Mouse (Mus musculus): ENCODE data around the gene Gm826.

Gm826 gene

DNA sequence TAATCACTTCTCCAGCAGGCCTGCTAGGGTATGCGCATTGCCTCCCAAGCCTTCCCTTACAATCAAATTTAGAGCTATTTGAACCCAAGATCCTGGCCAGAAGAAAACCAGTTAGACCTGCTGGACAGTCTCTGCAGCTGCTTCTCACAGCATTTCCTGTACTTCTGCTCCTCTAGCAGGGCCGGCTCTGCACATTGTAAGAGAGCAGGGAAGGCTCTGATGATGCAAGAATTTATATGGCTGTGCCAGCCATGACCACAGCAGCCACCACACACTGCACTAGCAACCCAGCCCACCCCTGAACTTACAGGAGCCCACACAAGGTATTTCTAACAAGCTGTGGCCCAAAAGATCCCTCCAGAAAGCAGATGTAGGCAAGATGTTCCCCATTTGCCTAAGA lies 19.6 kb upstream of the Gm826 start:
- DNase-seq (ENCODE audit: low read depth, low spot score) = no peak

DNA sequence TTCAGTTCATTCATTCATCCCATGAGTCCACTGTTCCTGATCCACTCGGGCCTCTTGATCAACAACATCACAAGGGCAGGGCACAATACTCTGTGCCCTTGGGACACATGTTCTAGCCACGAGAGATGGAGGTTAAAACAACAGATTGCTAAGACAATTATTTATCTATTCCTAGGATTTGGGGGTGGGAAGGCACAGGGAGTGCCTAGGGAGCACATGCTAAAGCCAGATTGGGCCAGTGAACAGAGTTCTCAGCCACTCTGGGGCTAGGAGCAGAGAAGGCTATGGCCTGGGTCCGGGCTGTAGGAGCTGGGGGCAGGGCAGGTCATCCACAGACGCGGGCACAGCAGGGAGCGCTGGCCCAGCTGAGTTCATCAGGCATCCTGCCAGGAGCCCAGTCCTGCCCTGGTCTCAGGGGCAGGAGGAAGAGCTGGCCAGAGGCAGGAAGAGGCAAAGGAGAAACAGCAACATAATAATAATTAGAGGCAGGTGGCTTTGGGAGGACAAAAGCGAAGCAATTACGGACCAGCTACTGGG lies 17.1 kb upstream of the Gm826 start:
- DNase-seq (ENCODE audit: low read depth, low spot score) = no peak

DNA sequence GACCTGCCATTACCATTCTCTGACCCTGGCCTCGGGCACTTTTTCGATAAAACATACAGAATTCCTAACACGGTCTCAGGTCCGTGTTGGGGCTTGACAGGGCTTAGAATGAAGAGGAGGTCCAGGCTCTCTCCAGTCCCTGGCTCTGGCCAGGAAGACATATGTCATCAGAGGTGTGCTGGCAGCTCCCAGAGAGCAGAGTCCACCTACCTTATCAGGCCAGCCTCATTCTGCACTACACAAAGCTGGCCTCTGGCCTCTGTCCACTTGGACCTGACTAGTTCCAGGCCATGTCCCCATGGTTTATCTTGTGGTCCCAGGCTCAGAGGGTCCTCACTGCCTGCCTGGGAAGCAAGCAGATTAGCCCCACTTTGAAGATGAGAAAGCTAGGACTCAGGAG lies 15.6 kb upstream of the Gm826 start:
- no peak for DNase-seq (ENCODE audit: low read depth, low spot score)

DNA sequence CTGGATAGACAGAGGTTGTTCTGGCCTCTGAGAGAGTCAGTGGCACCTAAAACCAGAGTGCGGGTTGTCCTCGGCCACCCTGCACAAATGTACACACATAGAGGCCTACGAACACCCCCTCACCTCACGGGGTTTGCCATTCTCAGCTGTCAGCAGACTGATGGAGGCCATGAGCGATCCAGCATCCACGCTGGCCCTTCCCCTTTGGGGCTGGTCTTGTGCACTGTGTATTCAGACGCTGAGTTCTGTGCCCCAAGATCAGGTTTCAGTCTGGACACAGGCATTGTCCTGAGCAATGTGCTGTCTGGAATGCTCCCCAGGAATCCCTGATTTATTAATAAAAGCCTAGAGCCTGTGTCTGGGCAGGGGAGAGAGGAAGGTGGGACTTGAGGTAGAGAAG lies 14.8 kb upstream of the Gm826 start:
- no peak for DNase-seq (ENCODE audit: low read depth, low spot score)

DNA sequence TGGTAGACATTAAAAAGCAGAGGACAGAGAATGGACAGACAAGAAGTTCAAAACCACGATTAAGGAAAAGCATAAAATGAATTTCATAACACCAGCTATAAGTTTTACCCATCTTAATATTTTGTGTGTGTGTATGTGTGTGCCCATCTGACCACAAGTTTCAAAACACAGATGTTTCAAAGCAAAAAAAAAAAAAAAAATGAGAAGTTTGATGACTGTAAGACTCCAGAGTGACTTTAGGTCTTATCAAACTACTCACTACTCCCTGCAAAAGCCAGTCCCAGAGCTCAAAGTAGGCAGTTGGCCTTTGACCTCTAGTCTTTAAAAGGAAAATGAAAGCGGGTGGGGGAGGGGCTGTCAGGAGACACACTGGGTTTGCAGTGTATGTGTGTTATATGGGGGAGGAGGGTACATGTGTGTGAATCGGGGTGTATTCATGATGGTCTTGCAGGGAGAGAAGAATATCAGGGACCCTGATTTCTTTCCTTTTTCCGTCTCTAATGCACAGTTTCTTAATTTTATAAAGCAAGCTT lies 14.2 kb upstream of the Gm826 start:
- no peak for DNase-seq (ENCODE audit: low read depth, low spot score)

DNA sequence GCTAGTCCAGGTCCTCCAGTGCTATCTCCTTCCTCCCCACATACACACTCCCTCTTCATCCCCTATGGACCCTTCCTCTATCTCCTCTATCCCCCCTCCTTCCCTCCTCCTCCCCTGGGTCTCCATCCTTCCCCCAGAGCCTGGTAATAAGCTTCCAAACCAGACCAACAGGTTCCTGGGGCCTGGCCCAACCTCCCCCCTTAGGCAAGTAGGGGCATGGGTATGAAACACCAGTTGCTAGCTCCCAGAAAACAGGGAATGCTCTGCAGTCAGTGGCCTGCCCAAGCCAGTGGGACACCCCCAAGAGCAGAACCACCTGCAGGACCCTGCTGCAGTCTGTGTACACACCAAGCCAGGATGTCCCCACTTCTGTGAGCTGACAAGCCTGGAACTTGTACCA lies 11.7 kb upstream of the Gm826 start:
- DNase-seq (ENCODE audit: low read depth, low spot score) = no peak

DNA sequence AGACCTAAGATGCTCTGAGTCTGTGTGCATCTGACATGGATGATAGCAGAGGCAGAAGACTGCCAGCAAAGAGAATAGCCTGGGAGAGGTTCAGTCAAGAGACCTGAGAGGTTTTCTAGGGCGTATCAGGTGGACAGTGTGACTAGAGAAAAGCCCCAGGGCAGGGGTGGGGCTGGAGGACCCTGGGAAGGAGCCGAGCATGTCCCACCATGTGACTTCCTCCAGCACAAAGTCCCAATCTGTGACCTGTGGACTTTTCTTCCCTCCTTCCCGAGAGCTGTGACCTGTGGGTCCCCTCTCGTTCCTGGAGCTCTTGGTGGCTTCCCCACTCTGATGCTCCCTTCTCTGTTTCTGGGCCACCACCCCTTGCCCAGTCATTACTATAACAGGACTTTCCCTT lies 6.2 kb upstream of the Gm826 start:
- DNase-seq (ENCODE audit: low read depth, low spot score) = no peak

DNA sequence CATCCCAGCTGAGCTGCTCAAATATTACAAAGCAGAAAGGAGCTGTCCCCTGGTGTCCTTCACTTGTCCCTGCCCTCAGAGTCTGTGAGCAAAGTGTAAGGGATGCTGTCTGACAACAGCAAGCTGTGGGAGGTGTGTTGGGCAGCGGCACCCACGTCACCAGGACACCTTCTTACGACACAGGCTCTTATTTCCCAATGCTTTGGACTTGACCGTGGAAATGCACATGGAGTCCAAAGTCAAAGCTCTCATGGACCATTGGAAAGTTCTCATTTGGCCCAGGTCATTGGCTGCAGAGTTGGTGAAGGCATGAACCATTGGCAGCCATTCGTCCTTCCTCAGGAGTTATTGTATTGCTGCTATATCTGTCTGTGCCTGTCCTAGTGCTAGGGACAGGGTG lies 5.6 kb upstream of the Gm826 start:
- no peak for DNase-seq (ENCODE audit: low read depth, low spot score)

DNA sequence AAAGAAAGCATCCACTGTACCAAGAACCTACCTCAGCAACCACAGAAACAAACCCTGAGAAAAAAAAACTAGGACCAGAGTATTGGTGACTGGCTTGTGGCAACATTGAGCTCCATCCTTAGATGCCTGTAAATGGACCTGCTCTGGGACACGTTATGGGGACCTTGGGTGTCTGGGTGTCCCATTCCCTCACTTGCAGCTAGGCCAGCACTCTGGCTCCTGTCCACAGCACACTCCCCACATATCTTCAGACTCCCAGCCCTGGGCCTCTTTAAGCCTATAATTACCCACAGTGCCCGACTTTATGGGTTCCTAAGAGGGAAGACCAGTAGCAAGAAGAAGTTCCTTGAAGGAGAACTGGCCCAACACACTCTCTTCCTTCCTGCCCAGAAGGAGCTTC lies 2.1 kb upstream of the Gm826 start:
- peak; percentile 55 for DNase-seq (ENCODE audit: low read depth, low spot score)

DNA sequence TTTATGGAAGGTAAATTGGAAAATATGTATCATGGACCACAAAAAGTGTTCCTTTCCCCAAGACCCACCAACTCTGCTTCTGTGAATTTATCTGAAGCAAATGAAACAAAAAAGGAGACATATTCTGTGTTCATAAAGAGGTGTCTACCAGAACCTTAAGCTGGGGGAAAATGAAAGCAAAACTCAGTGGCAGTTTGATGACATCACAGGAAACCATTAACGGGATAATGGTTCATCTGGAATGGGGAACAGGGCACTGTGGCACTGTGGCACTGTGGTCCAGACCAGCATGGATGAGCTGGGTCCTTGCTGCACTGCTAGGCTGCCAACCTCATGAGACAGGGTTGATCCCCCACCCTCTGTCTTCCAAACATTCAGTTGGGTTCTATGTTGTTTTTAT lies 1.1 kb upstream of the Gm826 start:
- no peak for DNase-seq (ENCODE audit: low read depth, low spot score)

DNA sequence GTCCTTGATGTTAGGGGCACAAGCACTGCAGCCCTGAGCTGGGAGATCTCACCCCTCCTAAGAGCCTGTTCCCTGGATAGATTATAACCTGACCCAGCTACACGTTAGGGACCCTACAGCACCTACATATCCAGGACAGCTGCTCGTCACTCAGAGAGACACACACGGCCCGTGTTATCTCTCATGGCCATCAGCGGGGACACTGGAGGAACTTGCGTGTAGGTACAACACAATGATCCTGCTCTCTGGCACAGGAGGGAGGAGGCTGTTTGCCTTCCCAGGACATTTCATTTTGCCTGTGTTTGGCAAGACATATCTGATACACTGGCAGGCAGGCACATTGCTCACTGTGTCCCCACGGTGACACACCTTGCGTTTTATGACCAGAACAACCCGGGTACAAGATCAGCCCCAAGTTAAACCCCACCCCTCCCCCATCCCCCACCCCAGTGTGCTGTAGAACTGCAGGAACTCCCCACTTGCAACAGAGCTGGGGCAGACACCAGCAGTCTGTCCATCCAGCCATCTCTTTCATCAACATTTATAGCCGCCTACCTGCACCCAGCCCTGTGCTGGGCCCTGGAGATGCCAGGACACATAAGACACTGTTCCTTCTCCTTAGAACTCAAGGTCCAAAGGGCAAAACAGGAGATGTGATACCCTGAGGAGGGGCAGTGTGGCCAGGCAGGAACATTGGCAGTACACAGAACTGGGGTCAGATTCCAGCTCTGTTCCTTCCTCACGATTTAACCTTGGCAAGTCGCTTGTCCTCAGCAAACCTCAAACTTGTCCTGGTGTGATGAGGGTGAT lies 1.2 kb downstream of the Gm826 start:
- DNase-seq (ENCODE audit: low read depth, low spot score) = peak; percentile 74

DNA sequence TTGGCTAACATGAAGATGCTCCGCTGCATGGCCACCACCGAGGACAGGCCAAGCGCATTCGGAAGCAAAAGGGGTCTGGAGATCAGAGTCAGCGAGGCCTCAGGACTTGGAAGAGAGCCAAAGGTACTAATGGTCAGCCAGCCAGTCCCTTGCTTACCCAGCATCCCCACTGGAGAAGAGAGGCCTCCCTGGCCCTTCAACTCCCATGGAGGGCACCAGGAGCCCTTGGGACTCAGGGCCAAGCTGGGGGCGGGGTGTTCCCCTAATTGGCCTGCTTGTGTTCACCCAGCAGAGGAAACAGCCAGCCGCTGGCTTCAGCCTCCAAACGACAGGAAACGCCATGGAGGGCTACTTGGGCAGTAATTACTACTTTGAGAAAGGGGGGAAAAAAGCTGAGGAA lies 5.1 kb downstream of the Gm826 start:
- DNase-seq (ENCODE audit: low read depth, low spot score) = peak; percentile 9

DNA sequence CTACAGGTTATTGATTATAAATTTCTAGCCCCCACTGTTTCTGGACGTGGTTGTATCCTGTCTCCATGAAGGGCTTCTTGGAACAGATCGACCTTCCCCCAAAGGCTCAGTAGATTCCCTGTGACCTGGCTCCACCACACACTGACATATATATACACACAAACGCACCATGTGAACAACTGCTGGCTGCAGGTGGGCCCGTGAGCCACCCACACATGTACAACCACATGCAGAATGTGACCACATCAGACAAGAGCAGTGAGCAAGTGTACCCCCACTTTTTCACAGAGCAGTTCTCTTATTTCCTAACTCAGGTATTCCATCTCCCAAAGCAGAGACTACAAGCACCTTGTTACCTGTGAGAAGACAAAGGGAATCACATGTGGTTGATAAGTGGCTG lies 6.2 kb downstream of the Gm826 start:
- DNase-seq (ENCODE audit: low read depth, low spot score) = no peak

DNA sequence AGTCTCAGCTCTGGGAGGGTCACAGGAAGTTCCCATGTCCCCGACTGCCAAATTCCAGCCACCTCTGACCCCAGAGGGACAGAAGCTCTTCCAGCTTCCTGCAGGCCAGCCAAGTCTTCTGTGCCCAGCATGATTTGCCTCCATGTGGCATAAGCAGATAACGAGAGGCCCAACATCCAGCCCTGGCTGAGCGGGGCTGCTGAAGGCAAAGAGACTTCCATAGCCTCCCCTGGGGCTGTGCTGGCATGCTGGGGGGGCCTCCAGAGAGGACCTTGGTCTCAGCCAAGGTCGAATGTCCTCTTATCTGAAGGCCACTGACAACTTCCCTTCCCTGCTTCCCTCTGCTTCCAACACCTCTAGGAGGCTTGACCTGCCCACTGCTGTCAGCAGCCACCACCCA lies 6.8 kb downstream of the Gm826 start:
- peak; percentile 17 for DNase-seq (ENCODE audit: low read depth, low spot score)

DNA sequence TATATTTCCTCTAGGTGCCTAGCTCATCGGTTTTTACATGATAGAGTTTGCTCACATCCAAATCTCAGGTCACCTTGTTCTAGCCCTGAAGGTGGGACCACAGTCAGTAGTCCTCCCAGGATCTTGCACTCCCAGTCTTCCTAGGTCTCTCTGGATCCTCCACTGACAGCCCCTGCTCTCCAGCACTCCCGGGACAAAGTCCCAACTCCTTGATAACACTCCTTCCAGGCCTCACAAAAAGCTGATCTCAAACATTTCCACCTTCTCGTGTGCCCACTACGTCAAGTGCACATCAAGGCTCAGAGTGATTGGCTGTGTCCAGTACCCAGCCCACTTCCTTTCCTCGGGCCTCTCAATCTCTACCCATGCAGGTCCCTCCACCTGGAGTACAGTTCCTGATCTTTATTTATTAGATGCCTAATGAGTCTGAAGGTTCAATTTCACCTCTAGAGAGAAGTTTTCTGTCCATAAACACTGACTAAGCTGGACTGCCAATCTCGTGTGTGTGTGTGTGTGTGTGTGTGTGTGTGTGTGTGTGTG lies 8.8 kb downstream of the Gm826 start:
- DNase-seq (ENCODE audit: low read depth, low spot score) = no peak

DNA sequence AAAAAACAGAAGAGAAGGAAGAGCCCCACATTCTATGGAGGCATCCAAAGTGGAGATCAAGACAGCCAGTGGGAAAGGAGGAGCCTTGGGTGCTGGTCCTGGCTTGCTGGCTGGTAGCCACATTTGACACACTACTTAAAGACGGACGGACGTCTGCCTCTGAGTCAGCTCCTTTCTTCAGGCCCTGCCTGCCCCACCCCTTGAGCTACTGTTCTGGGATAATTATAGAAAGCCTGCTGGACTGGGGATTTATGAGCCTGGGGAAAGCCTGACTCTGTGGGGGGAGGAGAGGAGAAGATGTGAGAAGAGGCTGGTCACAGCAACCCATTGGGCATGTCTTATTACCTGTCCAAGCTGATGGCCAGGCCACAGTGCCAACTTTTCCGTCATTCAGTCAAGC lies 12.1 kb downstream of the Gm826 start:
- peak; percentile 40 for DNase-seq (ENCODE audit: low read depth, low spot score)

DNA sequence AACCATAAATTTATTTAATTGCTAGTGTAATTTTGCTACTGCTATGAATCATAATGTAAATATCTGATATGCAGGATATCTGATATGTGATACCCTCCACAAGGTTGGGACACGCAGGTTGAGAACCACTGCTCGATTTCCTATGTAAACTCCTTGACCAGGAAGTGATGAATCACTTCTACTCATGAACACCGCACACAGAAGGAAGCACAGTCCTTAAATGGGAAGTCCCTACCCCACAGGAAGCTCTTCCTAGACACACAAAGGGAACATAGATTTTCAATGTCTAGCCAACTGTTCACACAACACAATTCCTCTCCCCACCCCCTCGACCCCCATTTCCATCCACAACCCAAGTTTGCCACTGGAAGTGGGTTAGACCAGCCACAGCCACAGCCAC lies 15.7 kb downstream of the Gm826 start:
- no peak for DNase-seq (ENCODE audit: low read depth, low spot score)

DNA sequence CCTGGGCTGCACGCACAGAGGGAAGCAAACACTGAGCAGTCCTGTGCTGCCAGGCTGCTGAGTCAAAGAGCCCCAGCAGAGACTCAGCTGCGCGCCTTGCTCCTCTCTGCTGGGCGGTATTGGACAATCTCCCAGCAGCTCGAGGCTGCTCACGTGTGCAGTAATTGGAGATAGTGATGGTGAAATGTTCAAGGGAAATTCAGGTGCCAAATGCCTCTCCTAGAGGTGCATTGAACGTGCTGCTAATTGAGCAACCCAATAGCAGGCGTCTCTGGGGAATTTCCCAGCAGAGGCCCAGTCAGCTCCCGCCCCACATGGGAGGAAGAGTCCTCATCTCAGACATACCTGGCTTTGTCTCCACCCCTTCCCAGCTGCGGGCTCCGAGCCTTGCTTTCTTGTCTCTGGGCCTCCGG lies 20.4 kb downstream of the Gm826 start:
- DNase-seq (ENCODE audit: low read depth, low spot score) = no peak

DNA sequence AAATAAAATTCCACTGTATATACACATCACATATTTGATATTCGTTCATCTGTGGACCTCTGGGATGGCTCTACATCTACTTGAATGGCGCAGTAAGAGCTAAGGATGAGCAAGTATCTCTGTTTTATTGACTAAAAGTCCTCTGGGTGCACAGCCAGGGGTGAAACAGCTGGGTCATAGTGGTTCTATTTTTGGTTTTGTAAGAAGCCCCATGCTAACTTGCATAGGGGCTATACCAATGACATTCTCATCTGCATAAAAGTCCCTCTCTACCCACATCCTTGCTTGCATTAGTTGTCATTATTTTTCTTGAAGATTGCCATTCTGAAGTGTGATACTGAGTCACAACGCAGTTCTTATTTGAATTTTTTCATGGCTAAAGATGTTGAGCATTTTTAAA lies 28.9 kb downstream of the Gm826 start:
- DNase-seq (ENCODE audit: low read depth, low spot score) = no peak

DNA sequence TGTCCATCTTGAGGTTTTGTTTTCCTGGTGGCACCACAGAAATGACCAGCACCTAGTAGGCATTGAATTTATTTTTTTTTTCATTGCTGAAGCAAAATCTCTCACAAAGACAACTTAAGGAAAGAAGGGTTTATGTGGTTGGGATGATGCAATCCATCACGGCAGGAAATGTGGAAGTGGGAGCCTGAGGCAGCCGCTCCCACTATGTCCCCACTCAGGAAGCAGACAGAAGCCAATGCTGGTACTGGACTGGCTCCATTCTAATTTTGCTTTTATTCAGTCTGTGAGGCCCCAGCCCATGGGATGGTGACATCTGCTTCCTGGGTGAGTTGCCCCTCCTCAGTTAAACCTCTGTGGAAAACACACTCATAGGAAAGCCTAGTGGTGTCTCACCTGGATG lies 30.0 kb downstream of the Gm826 start:
- no peak for DNase-seq (ENCODE audit: low read depth, low spot score)

DNA sequence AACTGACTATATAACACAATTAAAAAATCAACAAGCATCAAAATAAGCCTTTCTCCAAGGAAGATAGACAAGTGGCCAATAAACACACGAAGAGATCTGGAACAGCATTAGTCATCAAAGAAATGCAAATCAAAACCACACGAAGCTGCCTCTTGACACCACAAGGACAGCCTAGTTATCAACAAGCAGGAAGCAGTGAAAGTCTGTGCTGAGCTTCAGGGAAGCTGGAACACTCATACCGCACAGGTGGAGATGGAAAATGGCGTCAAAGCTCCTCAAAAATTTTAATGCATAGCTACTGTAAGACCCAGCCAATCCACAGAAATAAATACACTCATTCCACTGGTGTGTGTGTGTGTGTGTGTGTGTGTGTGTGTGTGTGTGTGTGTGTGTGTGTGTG lies 31.9 kb downstream of the Gm826 start:
- no peak for DNase-seq (ENCODE audit: low read depth, low spot score)

DNA sequence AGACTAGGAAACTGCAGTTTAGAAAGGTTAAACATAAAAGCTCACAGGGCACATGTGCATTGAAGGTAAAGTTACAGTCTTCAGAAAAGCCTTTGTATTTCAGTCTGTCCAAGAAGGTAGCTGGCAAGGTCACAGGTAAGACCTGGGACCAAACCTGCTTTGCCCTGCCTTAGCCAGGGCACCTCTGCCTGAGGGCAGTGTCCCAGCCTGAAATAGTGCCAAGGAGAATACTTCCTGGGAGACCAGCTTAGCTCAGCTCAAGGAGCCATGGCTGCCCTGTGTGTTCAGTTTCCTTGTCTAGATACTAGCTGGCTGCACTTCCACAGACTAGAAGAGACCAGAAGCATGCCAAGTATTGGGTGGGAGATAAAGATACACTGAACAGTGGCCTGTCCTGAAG lies 35.4 kb downstream of the Gm826 start:
- no peak for DNase-seq (ENCODE audit: low read depth, low spot score)

DNA sequence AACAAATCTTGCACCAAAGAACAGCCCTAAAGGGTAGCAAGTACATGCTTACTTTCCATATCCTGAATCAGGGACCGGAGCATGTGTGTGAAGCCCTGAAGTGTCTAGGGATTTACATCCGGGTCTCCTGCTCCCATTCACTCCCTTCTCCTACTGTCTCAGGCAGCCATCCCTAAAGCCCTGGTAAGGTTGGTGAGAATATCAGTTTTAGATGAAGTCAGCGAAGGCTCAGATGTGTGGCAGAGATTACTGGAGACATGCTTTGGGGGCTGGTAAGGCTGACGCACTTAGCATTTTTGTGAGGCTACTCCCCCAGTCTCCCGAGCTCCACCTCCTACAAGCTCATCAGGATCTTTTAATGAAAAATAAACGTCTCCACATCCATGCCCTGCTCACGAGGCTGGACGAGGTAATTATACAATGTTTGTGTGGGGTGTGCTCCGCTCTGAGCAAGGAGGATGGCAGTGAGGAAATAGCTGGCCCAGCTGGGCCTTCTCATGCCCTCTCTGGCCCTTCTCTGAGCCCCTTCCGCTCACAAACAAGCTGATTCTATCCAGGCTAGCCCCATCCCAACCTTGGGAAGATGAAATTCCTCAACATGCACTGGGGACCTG lies 45.3 kb downstream of the Gm826 start:
- DNase-seq (ENCODE audit: low read depth, low spot score) = no peak
